Comparison of ENCODE assay signal across 22 mouse cellular contexts in the genomic region with DNA sequence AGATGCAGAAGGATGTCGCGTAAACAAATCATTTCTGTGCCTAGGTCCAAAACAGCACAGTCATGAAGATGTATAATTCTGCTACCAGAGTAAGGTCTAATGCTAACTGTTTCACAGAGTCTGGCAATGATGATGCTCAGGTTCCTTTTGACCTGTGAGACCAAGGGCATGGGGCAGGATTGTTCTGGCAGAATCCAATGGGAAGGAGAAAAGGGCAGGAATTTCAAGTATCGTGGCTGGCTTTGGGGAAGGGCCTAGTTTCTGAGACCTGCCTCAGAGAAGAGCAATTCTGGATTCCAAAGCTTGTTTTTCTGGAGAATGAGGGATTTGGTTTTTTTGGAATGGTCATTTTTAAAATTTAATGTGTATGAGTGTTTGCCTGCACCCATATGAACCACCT. TPM values are rescaled to one million over a fixed set of nuclear protein-coding genes. Genes with fewer than 3 reads are reported as not detected.
"Had no signal": no experiment of that assay in that cellular context is flagged by ENCODE, and none has a peak within 500 bp of the region (broad histone marks: within the 10 kb centered on the region; RNA-seq: fewer than 3 reads in every experiment).

No protein-coding gene starts in this region.

- H3K4me1 ChIP-seq: intestine, embryonic 15.5 days; limb, embryonic 12.5 days; limb, embryonic 15.5 days; liver, embryonic 12.5 days; liver, embryonic 15.5 days; midbrain, embryonic 12.5 days; midbrain, embryonic 15.5 days; neural tube, embryonic 13.5 days had no signal

- ATAC-seq: hindbrain, embryonic 16.5 days; intestine, embryonic 15.5 days; liver, embryonic 12.5 days; midbrain, embryonic 15.5 days had no signal

- H3K9me3 ChIP-seq: intestine, embryonic 15.5 days; limb, embryonic 12.5 days; limb, embryonic 15.5 days; liver, embryonic 15.5 days; midbrain, embryonic 12.5 days; midbrain, embryonic 15.5 days; neural tube, embryonic 13.5 days had no signal

- H3K27me3 ChIP-seq: intestine, embryonic 15.5 days; limb, embryonic 12.5 days; limb, embryonic 15.5 days; liver, embryonic 12.5 days; liver, embryonic 15.5 days; midbrain, embryonic 12.5 days; midbrain, embryonic 15.5 days; neural tube, embryonic 13.5 days had no signal

- H3K27ac ChIP-seq: intestine, embryonic 15.5 days; limb, embryonic 12.5 days; limb, embryonic 15.5 days; liver, embryonic 12.5 days; liver, embryonic 15.5 days; midbrain, embryonic 12.5 days; midbrain, embryonic 15.5 days; neural tube, embryonic 13.5 days had no signal

- H3K36me3 ChIP-seq: intestine, embryonic 15.5 days; limb, embryonic 12.5 days; limb, embryonic 15.5 days; liver, embryonic 12.5 days; liver, embryonic 15.5 days; midbrain, embryonic 12.5 days; midbrain, embryonic 15.5 days; neural tube, embryonic 13.5 days had no signal

- H3K4me3 ChIP-seq: intestine, embryonic 15.5 days; limb, embryonic 12.5 days; limb, embryonic 15.5 days; liver, embryonic 12.5 days; liver, embryonic 15.5 days; midbrain, embryonic 12.5 days; midbrain, embryonic 15.5 days; myocyte; neural tube, embryonic 13.5 days had no signal

- H3K9ac ChIP-seq: intestine, embryonic 15.5 days; limb, embryonic 12.5 days; limb, embryonic 15.5 days; liver, embryonic 12.5 days; liver, embryonic 15.5 days; midbrain, embryonic 12.5 days; midbrain, embryonic 15.5 days; neural tube, embryonic 13.5 days had no signal

- DNase-seq: left cerebral cortex, postnatal 4 days; lung, adult 2 months; lung, postnatal 14 days; lung, postnatal 4 days; retina, postnatal 1 day; right cerebral cortex, postnatal 25 days; thymus, adult 18-20 months; thymus, postnatal 36 days had no signal

- H3K4me2 ChIP-seq: intestine, embryonic 15.5 days; limb, embryonic 12.5 days; limb, embryonic 15.5 days; liver, embryonic 12.5 days; liver, embryonic 15.5 days; midbrain, embryonic 12.5 days; midbrain, embryonic 15.5 days; neural tube, embryonic 13.5 days had no signal

RNA-seq across cellular contexts. Expression of a gene that starts 4.8 kb away (rescaled TPM):
- total RNA-seq: megakaryocyte, adult 5-6 weeks; monocyte, adult 5-6 weeks; neutrophil, adult 5-6 weeks had no signal
- polyA plus RNA-seq: limb, embryonic 15.5 days; liver, embryonic 12.5 days; liver, embryonic 15.5 days; myocyte; spleen, adult 2 months had no signal
